Mouse (Mus musculus): Measurements from ENCODE around the gene Fam160a2. TPM values are rescaled to one million over a fixed set of nuclear protein-coding genes. Genes with fewer than 3 reads are reported as not detected.

The Fam160a2 gene
- 43.7 and 45.1 TPM in 2 replicates for polyA plus RNA-seq (2015; fragmentation: Nextera tagmentation; extraction: Ambion mirVana)

DNA sequence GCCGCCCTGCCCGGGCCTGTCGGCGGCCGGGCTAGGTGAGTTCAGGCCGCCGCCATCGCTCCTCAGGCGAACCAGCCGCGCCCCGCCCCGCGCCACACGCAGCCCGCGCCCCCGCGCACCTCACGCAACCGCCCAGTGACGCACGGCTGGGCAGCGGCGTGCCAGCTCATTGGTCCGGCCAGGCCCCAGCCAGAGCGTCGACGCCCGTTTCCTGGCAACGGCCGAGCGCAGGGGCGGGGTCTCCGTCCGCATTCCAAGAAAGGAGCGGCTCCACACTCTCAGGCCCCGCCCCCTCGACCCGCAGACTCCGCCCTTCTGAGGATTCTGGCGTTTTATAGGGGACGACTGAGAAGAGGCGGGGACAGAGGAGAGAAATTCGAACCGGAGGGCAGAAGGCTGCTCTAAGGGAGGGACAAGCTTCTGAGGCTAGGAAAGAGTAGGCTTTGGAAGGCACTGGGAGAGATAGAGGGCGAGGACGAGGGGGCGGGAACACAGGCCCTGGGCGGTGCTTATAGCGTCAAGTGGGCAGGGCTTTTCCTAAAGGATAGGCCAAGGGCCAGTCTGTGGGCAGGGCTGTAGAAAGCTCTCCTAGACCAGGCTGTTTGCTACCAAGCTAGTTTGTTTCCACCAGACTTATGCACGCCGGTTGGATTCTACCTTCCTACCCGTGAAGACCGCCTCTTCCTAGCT lies at the start of gene Fam160a2:
Fam160a2 (minus strand) TSS at position 120 of the 690 bp plus-strand sequence.
- peak within 1 kb of the TSS; percentile 74 for H3K9ac ChIP-seq
- H3K27ac ChIP-seq (replicated peaks) = peak within 1 kb of the TSS; percentile 78
- no peaks in the 10 kb centered on the region for H3K9me3 ChIP-seq
- peaks cover 19% of the 10 kb centered on the region for H3K4me1 ChIP-seq (replicated peaks)
- peak; percentile 99 for ATAC-seq (ENCODE audit: low FRiP score, low read depth)
- WGBS = under 1% methylated on average over 55 of the region's 55 CpGs
- H3K27me3 ChIP-seq = no peaks in the 10 kb centered on the region
- H3K4me2 ChIP-seq = peak within 1 kb of the TSS; percentile 81
- no peaks in the 10 kb centered on the region; the same call in 1 of the 2 replicates for H3K36me3 ChIP-seq
- peak within 1 kb of the TSS; percentile 73 for H3K4me3 ChIP-seq

DNA sequence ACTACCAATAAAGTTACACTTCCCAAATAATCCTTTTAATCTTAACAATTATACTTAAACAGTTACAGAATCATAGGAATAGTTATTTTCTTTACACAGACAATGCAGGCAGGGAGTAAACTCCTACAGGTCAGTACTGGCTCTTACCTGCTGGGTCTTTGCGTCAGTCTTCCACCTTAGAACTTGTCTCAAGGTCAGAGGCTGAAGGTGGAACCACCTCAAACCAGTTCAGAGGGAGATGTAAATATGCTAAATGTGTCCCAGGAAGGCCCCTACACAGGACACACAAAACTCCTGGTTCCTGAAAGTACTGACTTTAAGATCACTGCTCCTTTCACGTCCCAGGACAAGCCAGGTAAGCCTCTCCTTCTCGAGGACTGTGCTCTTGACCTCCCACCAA lies 45.2 kb upstream of the Fam160a2 start:
- no peaks in the 10 kb centered on the region for H3K27me3 ChIP-seq
- 75% methylated on average over 3 of the region's 3 CpGs for WGBS
- H3K9me3 ChIP-seq = no peaks in the 10 kb centered on the region
- no peak overlapping the region for H3K4me2 ChIP-seq
- H3K4me3 ChIP-seq = no peak overlapping the region
- no peak overlapping the region for H3K9ac ChIP-seq
- no peak for ATAC-seq (ENCODE audit: low FRiP score, low read depth)
- no peak overlapping the region for H3K27ac ChIP-seq (replicated peaks)
- H3K4me1 ChIP-seq (replicated peaks) = no peaks in the 10 kb centered on the region
- no peaks in the 10 kb centered on the region for H3K36me3 ChIP-seq

DNA sequence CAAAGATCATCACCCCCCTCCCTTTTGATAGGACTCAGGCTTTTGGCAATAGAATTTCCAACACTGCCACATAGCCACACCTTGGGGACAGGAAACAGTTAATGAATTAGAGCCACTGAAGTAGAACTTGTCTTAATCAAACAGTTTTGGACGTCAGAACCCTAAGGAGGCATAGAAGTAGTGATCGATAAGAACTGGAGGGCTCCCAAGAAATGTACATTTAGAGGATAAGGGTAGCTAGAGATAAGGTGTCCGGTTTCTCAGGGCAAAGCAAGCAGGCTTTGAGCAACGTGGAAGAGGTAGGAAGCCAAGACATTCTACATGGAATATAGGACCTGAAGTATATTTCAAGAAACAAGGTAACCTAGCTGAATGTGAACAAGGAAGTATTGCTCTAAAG lies 41.6 kb upstream of the Fam160a2 start:
- ATAC-seq (ENCODE audit: low FRiP score, low read depth) = no peak
- Histone ChIP-seq H3K9ac (no peak overlapping the region), H3K9me3 (no peaks in the 10 kb centered on the region), H3K4me3 (no peak overlapping the region), H3K27ac (replicated peaks) (no peak overlapping the region), H3K4me2 (no peak overlapping the region), H3K36me3 (no peaks in the 10 kb centered on the region), H3K27me3 (no peaks in the 10 kb centered on the region), H3K4me1 (replicated peaks) (no peaks in the 10 kb centered on the region)
- 71% methylated on average over 4 of the region's 4 CpGs for WGBS

GRCm38 (mm10) chr7:105437979-105438772 lies 38.3 kb upstream of the Fam160a2 start:
- H3K27me3 ChIP-seq = no peaks in the 10 kb centered on the region
- ATAC-seq (ENCODE audit: low FRiP score, low read depth) = no peak
- no peak overlapping the region for H3K27ac ChIP-seq (replicated peaks)
- H3K4me1 ChIP-seq (replicated peaks) = no peaks in the 10 kb centered on the region
- no peaks in the 10 kb centered on the region for H3K9me3 ChIP-seq
- WGBS = 87% methylated on average over 7 of the region's 7 CpGs
- no peak overlapping the region for H3K4me3 ChIP-seq
- H3K4me2 ChIP-seq = no peak overlapping the region
- no peak overlapping the region for H3K9ac ChIP-seq
- no peaks in the 10 kb centered on the region; the same call in 1 of the 2 replicates for H3K36me3 ChIP-seq

DNA sequence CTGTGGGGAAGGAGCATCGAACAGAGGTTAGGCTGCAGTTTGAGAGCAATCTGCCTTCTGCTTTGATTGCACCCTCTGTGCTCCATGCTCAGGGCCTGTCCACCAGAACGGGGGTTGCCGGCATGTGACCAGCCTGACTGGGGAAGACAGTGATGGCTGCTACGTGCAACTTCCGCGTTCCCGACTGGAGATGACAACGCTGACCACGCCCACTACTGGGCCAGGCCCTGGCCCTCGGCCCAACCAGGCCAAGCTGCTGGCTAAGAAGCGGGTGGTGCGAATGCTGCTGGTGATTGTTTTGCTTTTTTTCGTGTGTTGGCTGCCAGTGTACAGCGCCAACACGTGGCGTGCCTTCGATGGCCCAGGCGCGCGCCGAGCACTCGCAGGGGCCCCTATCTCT lies 34.9 kb upstream of the Fam160a2 start:
- no peak overlapping the region for H3K4me2 ChIP-seq
- 83% methylated on average over 22 of the region's 22 CpGs for WGBS
- ATAC-seq (ENCODE audit: low FRiP score, low read depth) = no peak
- H3K36me3 ChIP-seq = no peaks in the 10 kb centered on the region; the same call in 1 of the 2 replicates
- no peaks in the 10 kb centered on the region for H3K9me3 ChIP-seq
- H3K4me3 ChIP-seq = no peak overlapping the region
- no peaks in the 10 kb centered on the region for H3K27me3 ChIP-seq
- no peak overlapping the region for H3K9ac ChIP-seq
- H3K27ac ChIP-seq (replicated peaks) = no peak overlapping the region
- no peaks in the 10 kb centered on the region for H3K4me1 ChIP-seq (replicated peaks)

DNA sequence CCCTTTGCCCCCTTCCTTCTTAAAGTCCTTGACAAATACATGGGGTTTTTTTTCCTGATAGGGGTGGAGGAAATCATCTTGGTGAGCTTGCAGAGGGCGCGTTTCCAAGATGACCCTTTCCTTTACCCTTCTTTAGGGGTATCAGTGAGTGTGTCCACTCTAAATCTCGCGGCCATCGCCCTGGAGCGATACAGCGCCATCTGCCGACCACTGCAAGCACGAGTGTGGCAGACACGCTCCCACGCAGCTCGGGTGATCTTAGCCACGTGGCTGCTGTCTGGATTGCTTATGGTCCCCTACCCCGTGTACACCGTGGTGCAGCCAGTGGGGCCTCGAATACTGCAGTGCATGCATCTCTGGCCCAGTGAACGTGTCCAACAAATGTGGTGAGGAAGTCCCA lies 34.0 kb upstream of the Fam160a2 start:
- H3K4me1 ChIP-seq (replicated peaks) = no peaks in the 10 kb centered on the region
- WGBS = 91% methylated on average over 17 of the region's 17 CpGs
- ATAC-seq (ENCODE audit: low FRiP score, low read depth) = no peak

DNA sequence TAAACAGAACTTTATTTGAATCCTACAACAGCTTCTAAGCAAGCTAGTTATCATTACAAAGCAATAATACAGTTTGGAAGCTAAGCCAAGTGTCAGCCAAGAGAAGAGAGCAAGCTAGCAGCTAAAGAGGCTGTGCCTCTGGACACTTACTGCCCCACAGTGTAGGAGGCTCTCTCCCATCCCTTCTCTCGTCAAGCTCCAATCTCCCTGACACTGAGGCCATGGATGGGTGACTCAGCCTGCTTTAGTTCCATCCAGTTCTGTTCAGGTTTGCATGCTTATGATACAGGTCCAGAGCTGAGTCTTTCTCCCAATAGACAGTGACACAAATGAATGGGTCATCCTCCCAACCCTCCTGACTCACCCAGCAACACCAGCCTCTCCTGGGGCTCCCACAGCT lies 32.2 kb upstream of the Fam160a2 start:
- H3K9ac ChIP-seq = no peak overlapping the region
- no peak overlapping the region for H3K4me2 ChIP-seq
- no peaks in the 10 kb centered on the region for H3K27me3 ChIP-seq
- H3K36me3 ChIP-seq = no peaks in the 10 kb centered on the region; the same call in 1 of the 2 replicates
- 60% methylated on average over 1 of the region's 1 CpGs for WGBS
- H3K9me3 ChIP-seq = no peaks in the 10 kb centered on the region
- H3K4me3 ChIP-seq = no peak overlapping the region
- no peaks in the 10 kb centered on the region for H3K4me1 ChIP-seq (replicated peaks)
- ATAC-seq (ENCODE audit: low FRiP score, low read depth) = no peak
- H3K27ac ChIP-seq (replicated peaks) = no peak overlapping the region

More for the DNA sequence above, 34.0 kb upstream of the Fam160a2 start:
- Histone ChIP-seq H3K9me3 (no peaks in the 10 kb centered on the region), H3K4me3 (no peak overlapping the region), H3K4me2 (no peak overlapping the region), H3K27ac (replicated peaks) (no peak overlapping the region), H3K27me3 (no peaks in the 10 kb centered on the region), H3K36me3 (no peaks in the 10 kb centered on the region; the same call in 1 of the 2 replicates), H3K9ac (no peak overlapping the region)

DNA sequence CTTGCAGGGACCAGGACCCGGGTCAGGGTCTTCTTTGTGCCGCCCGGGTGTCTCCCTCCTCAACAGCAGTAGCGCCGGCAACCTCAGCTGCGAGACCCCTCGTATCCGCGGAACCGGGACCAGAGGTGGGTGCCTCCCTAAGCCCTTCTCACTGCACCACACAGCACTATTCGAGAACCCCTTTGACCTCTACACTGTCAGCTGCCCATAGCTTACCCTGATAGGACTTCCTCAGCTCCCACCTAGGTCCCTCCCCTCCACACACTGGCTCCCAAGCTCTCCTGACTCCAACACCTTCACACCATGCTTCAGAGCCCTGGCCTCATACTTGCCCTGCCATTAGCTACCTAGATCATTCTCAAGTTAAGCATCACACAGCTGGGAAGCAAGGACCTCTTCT lies 26.2 kb upstream of the Fam160a2 start:
- peak; percentile 68 for ATAC-seq (ENCODE audit: low FRiP score, low read depth)

DNA sequence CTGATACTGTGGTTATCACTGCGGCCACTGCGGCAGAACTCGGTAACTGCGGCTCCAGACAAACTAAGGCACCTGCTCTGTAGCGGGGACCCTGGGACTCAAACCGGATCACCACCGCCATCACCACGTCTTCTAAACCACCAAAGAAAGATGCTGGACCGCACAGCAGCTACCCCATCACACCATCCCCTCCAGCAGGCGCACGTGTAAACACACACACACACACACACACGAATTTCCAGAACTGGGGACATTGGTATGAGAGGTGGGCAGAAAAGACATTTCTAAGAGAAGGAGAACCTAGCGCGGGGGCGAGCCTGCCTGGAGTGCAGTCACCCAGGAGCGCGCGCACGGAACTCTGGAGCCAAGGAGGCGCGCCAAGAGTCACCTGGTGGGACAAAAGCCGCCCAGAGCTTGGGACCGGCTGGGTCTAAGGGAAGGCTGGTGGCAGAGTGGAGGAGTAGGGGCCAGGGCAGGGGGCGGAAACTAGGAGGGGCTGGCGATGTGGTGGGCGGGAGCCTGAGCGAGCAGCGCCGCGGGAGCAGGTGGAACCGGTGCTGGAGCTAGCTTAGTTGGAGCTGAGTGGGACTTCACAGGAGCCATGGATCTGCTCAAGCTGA lies 25.7 kb upstream of the Fam160a2 start, which contains the start of gene Cckbr:
Cckbr (plus strand) TSS at position 308 of the 620 bp plus-strand sequence.
- H3K9ac ChIP-seq = peak within 1 kb of the TSS; percentile 58
- ATAC-seq (ENCODE audit: low FRiP score, low read depth) = peak; percentile 90
- H3K9me3 ChIP-seq = no peaks in the 10 kb centered on the region
- H3K4me1 ChIP-seq (replicated peaks) = peaks cover 14% of the 10 kb centered on the region; the same call in 1 of the 2 replicates
- WGBS = 1% methylated on average over 31 of the region's 31 CpGs
- H3K36me3 ChIP-seq = no peaks in the 10 kb centered on the region
- H3K4me3 ChIP-seq = peak within 1 kb of the TSS; percentile 62
- 0 out of 2 replicates have a peak within 1 kb of the TSS, but pooled peaks have one; percentile 14 for H3K27ac ChIP-seq (replicated peaks)
- H3K4me2 ChIP-seq = peak within 1 kb of the TSS; percentile 91
- H3K27me3 ChIP-seq = peaks cover 7% of the 10 kb centered on the region; the same call in 1 of the 2 replicates

More for the DNA sequence above, 26.2 kb upstream of the Fam160a2 start:
- Histone ChIP-seq H3K9me3 (no peaks in the 10 kb centered on the region), H3K9ac (peak overlapping the region; percentile 58), H3K36me3 (no peaks in the 10 kb centered on the region), H3K27ac (replicated peaks) (0 out of 2 replicates have a peak overlapping the region, but pooled peaks have one; percentile 14), H3K4me2 (peak overlapping the region; percentile 91), H3K4me3 (peak overlapping the region; percentile 62), H3K4me1 (replicated peaks) (peaks cover 14% of the 10 kb centered on the region; the same call in 1 of the 2 replicates), H3K27me3 (peaks cover 7% of the 10 kb centered on the region; the same call in 1 of the 2 replicates)
- WGBS = under 1% methylated on average over 11 of the region's 11 CpGs

- ATAC-seq (ENCODE audit: low FRiP score, low read depth) = no peak
- H3K4me1 ChIP-seq (replicated peaks) = peaks cover 14% of the 10 kb centered on the region; the same call in 1 of the 2 replicates
- H3K27ac ChIP-seq (replicated peaks) = no peak overlapping the region
- no peak overlapping the region for H3K9ac ChIP-seq
- no peak overlapping the region for H3K4me2 ChIP-seq
- H3K4me3 ChIP-seq = no peak overlapping the region
- H3K36me3 ChIP-seq = no peaks in the 10 kb centered on the region
- no peaks in the 10 kb centered on the region for H3K9me3 ChIP-seq
- peaks cover 7% of the 10 kb centered on the region; the same call in 1 of the 2 replicates for H3K27me3 ChIP-seq
- WGBS = 33% methylated on average over 5 of the region's 5 CpGs
Observed at GRCm38 (mm10) chr7:105424368-105424767, 24.5 kb upstream of the Fam160a2 start.

DNA sequence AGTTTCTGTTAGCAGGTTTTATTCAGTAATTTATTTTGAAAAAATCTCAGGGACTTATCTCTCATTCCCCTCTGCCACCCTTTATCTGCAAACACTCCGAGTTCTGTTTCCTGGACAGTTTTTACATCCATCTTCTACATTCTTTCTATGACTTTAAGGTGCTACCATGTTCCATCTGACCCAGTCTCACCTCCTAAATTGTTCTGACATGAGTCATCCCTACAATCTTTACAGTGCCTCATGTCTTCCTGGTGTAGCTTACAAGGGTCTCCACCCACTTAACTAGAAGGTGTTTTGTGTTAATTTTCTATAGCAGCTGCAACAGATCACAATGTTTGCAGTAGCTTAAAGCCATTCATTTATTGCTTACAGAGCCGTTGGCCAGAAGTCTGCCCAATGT lies 21.0 kb upstream of the Fam160a2 start:
- no peak overlapping the region for H3K9ac ChIP-seq
- H3K27ac ChIP-seq (replicated peaks) = no peak overlapping the region
- H3K9me3 ChIP-seq = no peaks in the 10 kb centered on the region
- no peak overlapping the region for H3K4me2 ChIP-seq
- H3K4me3 ChIP-seq = no peak overlapping the region
- peaks cover 5% of the 10 kb centered on the region; the same call in 1 of the 2 replicates for H3K27me3 ChIP-seq
- no peaks in the 10 kb centered on the region for H3K36me3 ChIP-seq
- peaks cover 11% of the 10 kb centered on the region; the same call in 1 of the 2 replicates for H3K4me1 ChIP-seq (replicated peaks)
- whole genome bisulfite sequencing = 69% methylated on average over 2 of the region's 2 CpGs
- ATAC-seq (ENCODE audit: low FRiP score, low read depth) = no peak
